Mouse (Mus musculus) bone marrow macrophage, adult 2 months (primary cell): Measurements from ENCODE around the gene Ccl8. TPM values are rescaled to one million over a fixed set of nuclear protein-coding genes. Genes with fewer than 3 reads are reported as not detected.

Experiments used
- H3K27ac ChIP-seq: 2 replicates; pipeline ENCODE4 v1.5.1; 2012; ENCODE audit warnings: low read depth, low read length; ENCODE audit not compliant: insufficient read depth
- H3K4me1 ChIP-seq: 2 replicates; pipeline ENCODE4 v1.6.1; 2012; ENCODE audit warnings: low read length; ENCODE audit not compliant: control insufficient read depth, insufficient read depth
- H3K4me3 ChIP-seq: 2 replicates; pipeline ENCODE4 v1.5.1; 2012; ENCODE audit warnings: mild to moderate bottlenecking, low read length, moderate library complexity; ENCODE audit not compliant: insufficient read depth
- CTCF ChIP-seq: IDR thresholded peaks from 2 replicates; pipeline ENCODE4 v1.5.1; 2012; ENCODE audit warnings: low read depth, mild to moderate bottlenecking, low read length, moderate library complexity
- POLR2A ChIP-seq: IDR thresholded peaks from 2 replicates; pipeline ENCODE4 v1.6.1; 2012; ENCODE audit warnings: mild to moderate bottlenecking, low read depth, low read length, borderline replicate concordance
- polyA plus RNA-seq: library from polyadenylated mRNA; stranded (reverse); fragments of >200 nt; gene quantifications from 2 replicates; pipeline ENCODE4 v1.2.4, GENCODE M21; 2012; ENCODE audit not compliant: missing spikeins, insufficient read depth, insufficient read length

The Ccl8 gene
- polyA plus RNA-seq, result 1.9 TPM in 1 of 2 replicates, not detected in the other

DNA sequence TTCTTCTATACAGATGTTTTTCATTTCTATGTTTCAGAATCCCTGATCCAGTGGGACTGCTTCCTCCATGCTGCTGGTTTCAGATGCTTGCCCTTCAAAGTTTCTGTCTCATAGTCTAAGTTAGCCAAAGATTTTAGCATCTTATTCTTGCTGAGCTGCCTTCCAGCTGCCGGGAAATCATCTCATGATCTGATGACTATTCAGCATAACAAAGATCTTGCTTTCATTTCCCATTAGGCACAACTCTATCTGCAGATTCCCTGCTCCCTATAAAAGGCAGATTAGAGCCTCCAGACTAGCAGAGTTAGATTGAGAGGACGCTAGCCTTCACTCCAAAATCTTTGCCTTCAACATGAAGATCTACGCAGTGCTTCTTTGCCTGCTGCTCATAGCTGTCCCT, at the start of gene Ccl8:
TSS of gene Ccl8 (plus strand) at position 301 of the 400 bp plus-strand sequence.
- TF ChIP-seq CTCF, result no peak
- TF ChIP-seq POLR2A, result no peak
- H3K27ac ChIP-seq, result no peak within 1 kb of the TSS
- no peak within 1 kb of the TSS for H3K4me3 ChIP-seq
- peaks cover 4% of the 10 kb centered on the region; the same call in 1 of the 2 replicates for H3K4me1 ChIP-seq

DNA sequence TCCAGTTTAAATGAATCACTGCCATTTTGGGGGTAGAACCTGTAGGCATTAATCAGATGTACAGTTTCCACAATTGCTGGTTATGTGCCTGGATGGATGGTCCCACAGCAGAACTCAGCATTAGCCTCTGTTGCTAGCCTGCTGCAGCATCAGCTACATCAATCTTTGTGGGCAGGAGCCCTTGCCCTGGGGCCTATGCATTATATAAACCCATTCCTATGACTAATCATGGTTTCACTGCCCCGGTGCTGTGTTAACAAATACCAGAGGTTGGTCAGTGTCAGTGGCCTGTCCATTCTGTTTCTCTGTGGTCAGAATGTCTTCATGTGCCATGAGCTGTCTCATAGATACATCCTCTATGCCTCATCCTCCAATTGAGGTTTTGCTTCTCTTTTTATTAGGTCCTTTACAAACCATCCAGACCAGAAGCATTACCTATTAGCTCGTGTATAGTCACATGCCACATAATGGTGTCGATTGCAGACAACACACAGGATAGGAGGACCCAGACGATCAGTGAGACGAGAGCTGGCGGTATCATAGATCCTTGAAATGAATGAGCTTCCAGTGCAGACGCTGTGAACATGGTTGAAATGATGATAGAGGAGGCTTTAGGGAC, 47.9 kb upstream of the Ccl8 start:
- Histone ChIP-seq H3K27ac (no peak overlapping the region), H3K4me3 (no peak overlapping the region), H3K4me1 (peaks cover 14% of the 10 kb centered on the region)
- TF ChIP-seq POLR2A, result no peak

DNA sequence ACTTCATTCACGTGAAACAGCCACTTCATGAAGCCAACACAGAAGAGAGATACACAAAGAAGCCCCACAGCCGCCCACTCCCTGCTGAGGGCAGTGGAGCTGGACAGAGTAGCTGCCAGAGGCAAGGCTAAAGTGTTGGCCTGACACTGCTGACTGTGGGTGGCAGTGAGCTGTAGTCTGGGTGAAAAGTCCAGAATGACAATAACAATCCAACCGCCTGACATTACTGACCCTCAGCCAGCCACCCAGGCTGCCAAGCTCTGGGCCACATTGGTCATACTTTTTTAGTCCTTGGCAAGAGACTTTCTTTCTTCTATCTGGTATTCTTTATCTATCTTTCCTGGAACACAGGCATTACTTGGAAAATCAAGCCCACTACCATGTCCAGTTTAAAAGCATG, 43.9 kb upstream of the Ccl8 start:
- Histone ChIP-seq H3K4me3 (no peak overlapping the region), H3K4me1 (peaks cover 27% of the 10 kb centered on the region), H3K27ac (no peak overlapping the region)
- TF ChIP-seq CTCF (no peak), POLR2A (no peak)

DNA sequence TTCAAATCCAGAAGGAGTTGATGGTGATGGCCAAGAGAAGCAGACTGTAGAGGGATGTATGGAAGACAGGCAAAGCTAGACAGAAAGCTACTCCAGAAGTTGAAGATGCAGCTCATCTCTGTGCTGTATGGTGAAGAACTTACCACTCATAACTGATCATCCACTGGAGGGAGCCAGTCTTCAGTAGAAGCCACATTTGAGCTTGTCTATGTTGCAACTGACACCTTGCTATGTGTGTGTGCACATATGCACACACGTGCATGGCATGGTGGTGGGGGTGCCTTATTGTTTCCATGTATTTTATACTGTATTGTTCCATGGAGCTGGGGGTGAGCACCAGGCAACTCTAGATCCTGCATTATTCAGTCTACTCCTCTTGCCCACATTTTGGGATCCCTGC, 42.6 kb upstream of the Ccl8 start:
- Histone ChIP-seq H3K4me3 (no peak overlapping the region), H3K4me1 (peaks cover 23% of the 10 kb centered on the region), H3K27ac (no peak overlapping the region)
- TF ChIP-seq POLR2A (no peak), CTCF (no peak; the same call in 1 of the 2 replicates)

GRCm38 (mm10) chr11:82072984-82073383, 42.0 kb upstream of the Ccl8 start:
- Histone ChIP-seq H3K4me1 (peaks cover 28% of the 10 kb centered on the region), H3K4me3 (no peak overlapping the region), H3K27ac (peak overlapping the region; percentile 40)
- TF ChIP-seq POLR2A (no peak), CTCF (no peak)

DNA sequence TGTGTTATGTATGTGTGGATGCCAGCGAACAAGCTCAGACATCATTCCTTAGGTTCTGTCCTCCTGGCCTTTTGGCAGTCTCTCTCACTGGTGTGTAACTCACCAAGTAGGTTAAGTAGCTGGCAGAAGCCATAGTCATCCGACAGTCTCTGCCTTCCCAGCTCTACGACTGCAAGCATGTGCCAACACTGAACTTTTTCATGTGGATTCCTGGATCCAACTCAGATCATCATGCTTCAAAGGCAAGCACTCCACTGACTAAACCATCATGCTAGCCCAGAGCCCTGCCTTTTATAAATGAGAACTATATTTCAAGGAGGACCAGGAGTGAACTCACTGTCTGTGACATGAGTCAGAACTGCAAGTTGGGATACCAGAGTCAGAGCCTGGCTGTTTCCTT, 41.3 kb upstream of the Ccl8 start:
- no peak overlapping the region for H3K4me3 ChIP-seq
- H3K4me1 ChIP-seq, result peaks cover 31% of the 10 kb centered on the region
- TF ChIP-seq POLR2A, result no peak
- no peak for TF ChIP-seq CTCF
- no peak overlapping the region for H3K27ac ChIP-seq

DNA sequence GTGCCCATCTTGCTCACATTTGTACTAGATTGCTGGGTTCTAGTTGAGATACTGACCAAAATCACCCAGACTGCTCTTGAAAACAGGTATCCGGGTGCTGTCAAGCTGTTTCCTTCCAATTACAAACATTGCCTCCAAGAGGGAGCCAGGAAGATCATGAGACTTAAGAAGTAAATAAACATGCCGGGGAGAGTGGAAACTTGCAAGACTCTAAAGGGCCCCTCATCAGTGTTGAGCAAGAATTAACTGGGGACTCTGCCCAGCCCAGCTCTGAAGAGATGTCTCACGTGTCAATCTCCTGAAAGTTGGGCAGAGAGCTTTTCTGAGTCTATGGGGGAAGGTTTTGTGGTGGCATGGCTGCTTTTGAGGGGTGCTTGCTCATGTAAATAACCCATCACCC, 38.0 kb upstream of the Ccl8 start:
- no peak for TF ChIP-seq POLR2A
- TF ChIP-seq CTCF, result no peak

DNA sequence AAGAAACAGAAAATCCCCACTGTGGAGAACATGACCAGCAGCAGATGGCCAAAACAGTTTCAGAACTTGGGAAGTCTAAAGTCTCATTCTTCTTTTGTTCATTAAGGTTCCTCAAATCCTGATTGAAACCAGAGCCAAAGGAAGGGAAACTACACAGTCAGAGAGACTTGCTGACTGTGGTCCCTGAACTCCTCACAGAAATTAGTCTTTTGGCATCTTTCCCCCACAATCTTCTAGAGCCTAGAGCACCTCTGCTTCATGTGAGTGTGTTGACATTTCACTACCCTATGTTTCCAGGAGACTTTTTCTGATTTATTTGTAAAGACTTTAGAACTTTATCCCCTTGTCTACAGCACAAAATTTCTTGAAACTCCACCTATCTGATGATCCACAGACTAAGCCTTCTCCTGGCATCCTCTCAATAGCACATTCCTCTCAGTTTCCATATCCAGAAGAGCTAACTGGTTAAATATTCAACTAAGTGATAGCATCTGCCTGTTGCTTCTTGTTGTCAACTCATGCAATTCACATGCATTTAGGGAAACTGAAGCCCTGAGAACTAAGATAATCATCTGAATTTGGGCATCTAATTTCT, 36.8 kb upstream of the Ccl8 start:
- Histone ChIP-seq H3K27ac (no peak overlapping the region), H3K4me1 (peaks cover 29% of the 10 kb centered on the region), H3K4me3 (no peak overlapping the region)
- TF ChIP-seq POLR2A (no peak), CTCF (no peak)

More for the DNA sequence above, 38.0 kb upstream of the Ccl8 start:
- no peak overlapping the region for H3K27ac ChIP-seq
- peaks cover 39% of the 10 kb centered on the region for H3K4me1 ChIP-seq
- H3K4me3 ChIP-seq, result no peak overlapping the region

DNA sequence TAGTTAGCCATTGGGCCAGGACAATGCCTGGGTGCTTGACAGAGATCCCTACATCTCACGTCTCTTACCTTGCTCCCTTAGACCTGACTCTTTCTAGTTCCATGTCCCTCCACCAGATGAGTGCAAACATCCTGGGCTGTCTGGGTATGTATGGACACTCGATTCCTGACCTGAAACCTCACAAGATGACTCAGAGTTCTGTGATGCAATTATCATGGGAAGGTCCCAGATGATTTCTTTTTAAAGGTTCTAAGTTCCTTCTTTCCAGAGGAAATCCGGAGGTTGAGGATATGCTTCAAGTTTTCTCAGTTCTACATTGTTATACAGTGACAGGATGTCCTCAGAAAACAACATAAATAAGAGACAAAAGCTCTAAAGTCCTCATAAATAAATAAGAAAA, 34.1 kb upstream of the Ccl8 start:
- TF ChIP-seq POLR2A, result no peak
- no peak for TF ChIP-seq CTCF
- no peak overlapping the region for H3K4me3 ChIP-seq
- no peak overlapping the region for H3K27ac ChIP-seq
- peaks cover 20% of the 10 kb centered on the region for H3K4me1 ChIP-seq

DNA sequence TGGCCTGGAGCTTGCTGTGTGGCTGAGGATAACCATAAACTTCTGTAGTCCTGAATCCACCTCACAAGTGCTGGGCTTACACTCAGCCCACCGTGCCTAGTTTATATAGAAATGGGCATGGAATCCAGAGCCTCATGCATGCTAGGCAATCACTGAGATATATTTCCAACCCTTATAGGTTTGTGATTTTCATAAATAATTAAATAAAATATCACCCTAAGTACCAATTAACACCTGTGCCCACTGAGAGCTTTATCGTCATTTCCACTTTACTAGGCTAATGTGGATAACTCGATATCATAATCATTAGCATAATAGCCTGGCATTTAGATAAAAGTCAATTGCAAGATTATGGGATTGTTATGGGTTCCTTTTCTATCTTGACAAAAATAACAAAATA, 30.6 kb upstream of the Ccl8 start:
- TF ChIP-seq POLR2A (no peak), CTCF (no peak)

More for the DNA sequence above, 30.6 kb upstream of the Ccl8 start:
- Histone ChIP-seq H3K27ac (no peak overlapping the region), H3K4me1 (peaks cover 27% of the 10 kb centered on the region), H3K4me3 (no peak overlapping the region)
